Mouse (Mus musculus) lung, embryonic 15.5 days (tissue): ENCODE data around the gene Thtpa. TPM values are rescaled to one million over a fixed set of nuclear protein-coding genes. Genes with fewer than 3 reads are reported as not detected.

Source experiments
- ATAC-seq: fragments of 200-750 bp; cut with Nextera tagmentation; 2 replicates; pipeline ENCODE4 v1.8.0; 2017; ENCODE audit warnings: moderate number of reproducible peaks, borderline replicate concordance; ENCODE audit not compliant: low FRiP score, low TSS enrichment; ENCODE audit errors: extremely low read depth
- H3K27ac ChIP-seq: fragments of 300-500 bp; sonication (generic); 2 replicates; pipeline ENCODE4 v1.5.1; 2015; ENCODE audit warnings: moderate library complexity, mild to moderate bottlenecking, inconsistent platforms
- H3K27me3 ChIP-seq: fragments of 300-500 bp; sonication (generic); 2 replicates; pipeline ENCODE4 v1.6.1; 2015; ENCODE audit warnings: inconsistent platforms
- H3K36me3 ChIP-seq: fragments of 300-500 bp; sonication (generic); 2 replicates; pipeline ENCODE4 v1.6.1; 2015; ENCODE audit warnings: inconsistent platforms
- H3K4me1 ChIP-seq: fragments of 300-500 bp; sonication (generic); 2 replicates; pipeline ENCODE4 v1.6.1; 2015; ENCODE audit warnings: inconsistent platforms
- H3K4me2 ChIP-seq: fragments of 300-500 bp; sonication (generic); 2 replicates; pipeline ENCODE4 v1.6.1; 2015; ENCODE audit warnings: inconsistent platforms, mild to moderate bottlenecking, moderate library complexity
- H3K4me3 ChIP-seq: fragments of 300-500 bp; sonication (generic); 2 replicates; pipeline ENCODE4 v1.5.1; 2015; ENCODE audit warnings: mild to moderate bottlenecking, inconsistent platforms
- H3K9ac ChIP-seq: fragments of 300-500 bp; sonication (generic); 2 replicates; pipeline ENCODE4 v1.6.1; 2015; ENCODE audit warnings: inconsistent platforms
- H3K9me3 ChIP-seq: fragments of 300-500 bp; sonication (generic); 2 replicates; pipeline ENCODE4 v1.6.1; 2016; ENCODE audit warnings: inconsistent platforms
- WGBS: fragments of 180-500 bp; shearing (Covaris S2); methylation state at CpG from one replicate; pipeline ENCODE4 v1.1.7; 2015; 5-methylcytosine and 5-hydroxymethylcytosine counted together
- polyA plus RNA-seq: library from polyadenylated mRNA; unstranded; fragments of >200 nt; fragmentation: Nextera tagmentation; extraction: Ambion mirVana; gene quantifications from 2 replicates; pipeline ENCODE4 v1.2.1, GENCODE M21; 2015

Thtpa gene
- 22.0 and 22.9 TPM in 2 replicates for polyA plus RNA-seq

DNA sequence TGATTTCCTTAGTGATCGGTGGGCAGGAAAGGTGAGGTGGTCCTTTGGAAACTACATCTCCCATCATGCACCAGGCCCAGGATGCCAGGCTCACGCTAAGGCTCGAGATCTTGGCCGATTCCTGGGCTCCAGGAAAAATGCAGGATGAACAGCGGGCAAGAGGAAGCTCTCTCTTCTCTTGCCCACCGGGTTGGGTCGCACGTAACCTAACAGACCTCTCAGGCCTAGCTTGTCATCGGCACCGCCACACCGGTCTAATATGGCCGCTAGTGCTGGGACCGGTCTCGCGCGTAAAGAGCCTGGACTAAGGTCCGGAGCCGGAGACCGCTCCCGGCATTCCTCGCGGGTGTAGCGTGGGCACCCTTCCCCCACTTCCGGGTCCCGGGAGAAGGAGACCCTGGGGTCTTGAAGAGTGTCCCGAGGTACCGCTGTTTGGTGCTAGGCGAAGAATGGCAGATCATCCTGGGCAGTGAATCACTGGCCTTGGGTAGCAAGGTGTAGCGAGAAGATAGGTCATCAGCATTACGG is at the start of gene Thtpa:
TSS of gene Thtpa (plus strand) at position 81 of the 528 bp plus-strand sequence.
- Histone ChIP-seq H3K4me1 (peaks cover 35% of the 10 kb centered on the region), H3K4me2 (peak within 1 kb of the TSS; percentile 67), H3K27ac (peak within 1 kb of the TSS; percentile 73), H3K9me3 (no peaks in the 10 kb centered on the region), H3K4me3 (peak within 1 kb of the TSS; percentile 72), H3K9ac (peak within 1 kb of the TSS; percentile 66), H3K36me3 (peaks cover 3% of the 10 kb centered on the region; the same call in 1 of the 2 replicates), H3K27me3 (no peaks in the 10 kb centered on the region)
- under 1% methylated on average over 30 of the region's 30 CpGs for WGBS
- peak; percentile 72 for ATAC-seq

DNA sequence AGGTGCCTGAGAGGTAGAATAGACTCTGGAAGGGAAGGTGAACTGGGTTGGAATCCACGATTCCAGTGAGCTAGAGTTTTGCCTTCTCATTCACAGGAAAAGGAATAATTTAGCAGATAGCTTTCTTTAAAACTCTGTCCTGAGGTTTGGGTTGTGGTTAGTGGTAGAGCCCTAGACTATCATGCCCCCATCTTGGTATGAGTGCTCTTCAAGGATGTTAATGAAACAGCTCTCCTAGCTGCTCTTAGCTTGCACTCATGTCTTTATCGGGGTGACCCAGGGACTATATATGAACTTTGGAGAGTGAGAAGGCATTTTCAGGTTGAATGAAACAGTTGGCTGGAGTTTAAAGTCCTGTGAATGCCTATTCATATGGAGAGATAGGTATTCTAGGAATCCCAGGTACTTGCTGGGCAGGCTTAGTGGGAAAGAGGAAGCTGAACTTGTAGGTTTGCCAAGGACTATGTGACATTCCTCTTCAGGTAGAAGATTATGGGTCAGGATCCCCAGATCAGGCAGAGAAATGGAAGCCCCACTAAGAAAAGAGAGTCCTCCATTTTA is 46.5 kb upstream of the Thtpa start:
- no peaks in the 10 kb centered on the region for H3K9me3 ChIP-seq
- no peak for ATAC-seq
- peak overlapping the region; percentile 33; the same call in 1 of the 2 replicates for H3K27ac ChIP-seq
- H3K4me1 ChIP-seq, result no peaks in the 10 kb centered on the region
- H3K27me3 ChIP-seq, result no peaks in the 10 kb centered on the region
- no peak overlapping the region for H3K4me3 ChIP-seq
- no peak overlapping the region for H3K4me2 ChIP-seq
- no peak overlapping the region for H3K9ac ChIP-seq
- 65% methylated on average over 2 of the region's 2 CpGs for WGBS
- H3K36me3 ChIP-seq, result no peaks in the 10 kb centered on the region

DNA sequence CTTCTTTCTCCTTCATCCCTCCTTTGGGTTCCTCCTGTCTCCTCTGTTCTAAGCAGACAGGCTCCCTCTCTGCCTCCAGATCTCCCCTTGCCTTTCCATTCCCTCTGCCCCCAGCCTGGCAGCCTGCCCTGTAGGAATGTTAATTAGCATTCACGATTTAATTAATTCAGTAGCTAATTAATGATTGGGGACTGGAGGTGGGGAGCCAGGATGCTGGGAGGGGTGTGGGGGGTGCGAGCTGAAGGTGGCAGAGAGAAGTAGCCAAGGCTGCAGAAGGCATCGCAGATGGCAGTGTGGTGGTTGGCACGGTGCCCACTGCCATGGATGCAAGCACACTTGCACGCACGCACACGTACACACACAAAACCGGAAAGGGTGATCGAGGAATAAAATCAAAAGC is 42.1 kb upstream of the Thtpa start:
- H3K27me3 ChIP-seq, result no peaks in the 10 kb centered on the region
- no peaks in the 10 kb centered on the region for H3K9me3 ChIP-seq
- no peak overlapping the region for H3K27ac ChIP-seq
- H3K4me1 ChIP-seq, result no peaks in the 10 kb centered on the region
- H3K4me2 ChIP-seq, result no peak overlapping the region
- 70% methylated on average over 9 of the region's 9 CpGs for WGBS
- H3K9ac ChIP-seq, result no peak overlapping the region
- no peaks in the 10 kb centered on the region for H3K36me3 ChIP-seq
- H3K4me3 ChIP-seq, result no peak overlapping the region
- no peak for ATAC-seq

DNA sequence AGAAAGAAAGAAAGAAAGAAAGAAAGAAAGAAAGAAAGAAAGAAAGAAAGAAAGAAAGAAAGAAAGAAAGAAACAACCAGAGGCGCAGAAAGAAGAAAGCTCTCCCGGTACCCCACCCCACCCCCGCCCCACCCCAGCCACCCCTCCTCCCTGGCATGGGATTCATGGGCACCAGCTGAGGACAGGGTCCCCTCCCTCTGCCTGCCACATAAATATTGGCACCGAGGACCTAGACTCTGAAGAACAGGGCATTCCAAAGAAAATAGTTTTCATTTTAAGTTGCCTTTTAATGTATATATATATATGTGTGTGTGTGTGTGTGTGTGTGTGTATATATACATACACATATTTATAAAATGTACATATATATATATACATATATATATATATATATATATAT is 41.5 kb upstream of the Thtpa start:
- Histone ChIP-seq H3K9me3 (no peaks in the 10 kb centered on the region), H3K4me3 (no peak overlapping the region), H3K4me1 (no peaks in the 10 kb centered on the region), H3K27ac (no peak overlapping the region), H3K9ac (no peak overlapping the region), H3K4me2 (no peak overlapping the region), H3K36me3 (no peaks in the 10 kb centered on the region), H3K27me3 (no peaks in the 10 kb centered on the region)
- no peak for ATAC-seq
- WGBS, result 80% methylated on average over 4 of the region's 4 CpGs

DNA sequence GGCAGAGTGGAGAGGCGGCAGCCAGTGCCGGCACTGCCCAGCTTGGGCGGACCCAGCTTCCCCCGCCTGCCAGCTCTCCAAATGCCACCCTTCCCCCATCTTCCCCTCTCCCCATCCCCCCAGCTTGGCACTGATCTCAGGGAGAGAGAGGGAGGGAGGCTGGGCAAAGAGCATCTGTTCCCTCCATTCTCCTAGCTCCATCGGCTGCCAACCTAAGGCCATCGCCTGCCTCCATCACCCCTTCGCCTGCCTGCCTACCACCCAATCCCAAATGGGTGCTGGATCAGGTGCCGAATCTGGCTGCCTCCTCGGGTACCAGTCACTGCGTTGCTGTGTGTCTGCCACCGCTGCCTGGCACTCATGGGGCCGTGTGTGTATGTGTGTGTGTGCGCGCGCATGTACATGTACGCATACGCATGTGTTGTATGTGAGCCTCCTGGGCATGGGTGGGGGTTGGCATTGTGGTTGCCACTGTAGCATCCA is 40.8 kb upstream of the Thtpa start:
- Histone ChIP-seq H3K36me3 (no peaks in the 10 kb centered on the region), H3K4me1 (no peaks in the 10 kb centered on the region), H3K27ac (no peak overlapping the region), H3K4me3 (no peak overlapping the region), H3K4me2 (no peak overlapping the region), H3K27me3 (no peaks in the 10 kb centered on the region), H3K9me3 (no peaks in the 10 kb centered on the region), H3K9ac (no peak overlapping the region)
- 81% methylated on average over 16 of the region's 17 CpGs for WGBS
- no peak for ATAC-seq

DNA sequence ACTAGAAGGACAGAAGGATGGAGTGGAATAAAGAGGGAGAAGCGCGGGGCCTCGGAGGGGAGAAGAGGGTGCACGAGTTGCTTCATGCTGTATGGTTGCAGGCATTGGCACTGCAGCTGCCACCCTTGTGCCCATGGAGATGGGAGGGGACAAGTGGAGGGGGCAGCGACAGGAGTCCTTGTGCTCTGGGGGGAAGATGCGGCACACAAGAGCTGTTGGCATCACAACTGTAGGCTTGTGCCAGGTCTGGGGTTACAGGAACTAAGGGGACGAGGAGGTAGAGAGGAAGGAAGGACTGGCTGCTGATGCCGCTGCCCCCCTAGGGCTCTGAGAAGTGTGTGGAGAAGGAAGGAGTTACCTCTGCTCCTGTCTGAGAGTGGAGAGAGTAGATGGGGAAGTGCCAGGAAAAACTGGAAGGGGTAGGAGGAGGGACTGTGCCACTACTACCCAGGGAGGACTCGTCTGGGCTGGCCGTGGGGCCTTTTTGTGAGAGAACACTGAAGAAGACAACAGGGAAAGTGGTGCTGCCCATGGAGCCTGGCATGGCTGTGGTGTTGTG is 40.3 kb upstream of the Thtpa start:
- Histone ChIP-seq H3K36me3 (no peaks in the 10 kb centered on the region), H3K4me2 (no peak overlapping the region), H3K9ac (no peak overlapping the region), H3K27ac (no peak overlapping the region), H3K4me3 (no peak overlapping the region), H3K9me3 (no peaks in the 10 kb centered on the region), H3K27me3 (no peaks in the 10 kb centered on the region), H3K4me1 (no peaks in the 10 kb centered on the region)
- ATAC-seq, result no peak
- WGBS, result 79% methylated on average over 10 of the region's 10 CpGs

DNA sequence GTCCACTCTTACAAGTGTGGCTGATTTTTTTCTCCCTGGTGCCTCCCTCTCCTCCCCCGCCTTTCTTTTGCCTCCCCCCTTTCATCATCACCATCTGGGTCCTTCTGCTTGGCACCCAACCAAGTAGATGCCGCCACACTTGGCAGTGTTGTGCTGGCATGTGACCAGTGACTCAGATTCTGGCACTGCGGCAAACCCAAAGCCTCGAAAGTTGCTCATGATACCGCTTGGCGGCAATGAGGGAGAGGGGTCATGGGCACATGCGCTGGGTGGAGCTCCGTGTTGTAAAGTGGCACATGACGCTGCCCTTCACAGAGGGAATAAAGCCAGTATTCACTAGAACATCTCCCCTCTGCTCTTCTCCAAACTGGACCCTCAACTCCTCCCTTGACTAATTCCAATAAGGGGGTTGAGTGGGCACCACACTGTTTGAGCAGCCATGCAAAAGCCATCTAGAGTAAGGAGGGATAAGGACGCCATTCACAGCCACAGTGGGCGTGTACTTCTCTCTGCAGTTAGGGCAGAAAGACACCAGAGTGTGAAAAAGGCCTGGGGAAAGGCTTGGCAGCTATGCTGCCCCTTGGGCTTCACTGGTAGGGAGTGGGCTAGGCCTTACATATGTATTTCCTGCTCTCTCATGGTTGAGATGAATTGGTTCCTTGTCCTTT is 39.3 kb upstream of the Thtpa start:
- ATAC-seq, result no peak
- no peak overlapping the region for H3K4me3 ChIP-seq
- H3K27me3 ChIP-seq, result no peaks in the 10 kb centered on the region
- H3K27ac ChIP-seq, result no peak overlapping the region
- H3K4me2 ChIP-seq, result no peak overlapping the region
- no peaks in the 10 kb centered on the region for H3K36me3 ChIP-seq
- H3K9ac ChIP-seq, result no peak overlapping the region
- H3K4me1 ChIP-seq, result no peaks in the 10 kb centered on the region
- no peaks in the 10 kb centered on the region for H3K9me3 ChIP-seq
- WGBS, result 65% methylated on average over 11 of the region's 11 CpGs

DNA sequence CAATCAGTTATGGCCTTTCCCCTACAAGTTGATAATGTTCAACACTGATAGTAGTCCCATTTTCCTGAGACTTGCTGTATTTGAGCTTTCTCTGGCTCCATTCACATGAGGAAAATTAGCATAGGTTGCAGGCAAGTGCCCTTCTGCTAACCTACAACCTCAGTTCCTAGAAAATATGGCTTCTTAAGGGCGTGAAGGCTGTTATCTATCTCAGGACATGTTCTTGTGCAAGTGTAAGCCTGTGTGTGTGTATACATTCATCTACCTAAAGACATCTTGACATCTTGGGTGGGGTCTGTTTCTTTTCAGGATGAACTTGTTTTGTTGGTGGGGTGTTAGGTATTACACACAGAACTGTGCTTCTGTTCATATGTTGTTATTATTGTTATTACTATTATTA is 35.6 kb upstream of the Thtpa start:
- H3K4me1 ChIP-seq, result peaks cover 13% of the 10 kb centered on the region
- H3K36me3 ChIP-seq, result no peaks in the 10 kb centered on the region
- no peak overlapping the region for H3K9ac ChIP-seq
- no peaks in the 10 kb centered on the region for H3K27me3 ChIP-seq
- WGBS, result 60% methylated on average over 1 of the region's 1 CpGs
- no peak overlapping the region for H3K27ac ChIP-seq
- H3K4me3 ChIP-seq, result no peak overlapping the region
- H3K4me2 ChIP-seq, result no peak overlapping the region
- no peaks in the 10 kb centered on the region for H3K9me3 ChIP-seq
- ATAC-seq, result no peak

DNA sequence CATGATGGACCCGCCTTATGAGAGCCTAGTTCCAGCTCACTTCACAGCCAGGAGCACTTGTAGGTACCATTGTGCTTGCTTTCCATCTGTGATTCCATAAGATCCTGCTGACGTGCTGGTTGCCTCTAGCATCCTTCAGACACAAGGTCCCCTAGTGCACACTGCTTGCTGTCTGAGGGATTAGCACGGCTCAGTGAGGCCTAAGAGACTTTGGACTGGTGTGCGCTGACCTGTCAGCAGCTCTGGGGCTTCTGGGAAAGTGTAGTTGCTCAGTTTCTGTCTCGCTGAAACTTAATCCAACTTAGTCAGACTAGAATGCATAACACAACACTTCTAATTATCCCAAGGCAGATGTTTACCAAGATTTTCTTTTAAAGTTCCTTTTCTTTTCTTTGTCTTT is 34.7 kb upstream of the Thtpa start:
- ATAC-seq, result no peak
- no peaks in the 10 kb centered on the region for H3K9me3 ChIP-seq
- H3K27me3 ChIP-seq, result no peaks in the 10 kb centered on the region
- peaks cover 13% of the 10 kb centered on the region for H3K4me1 ChIP-seq
- H3K9ac ChIP-seq, result no peak overlapping the region
- no peak overlapping the region for H3K27ac ChIP-seq
- H3K36me3 ChIP-seq, result no peaks in the 10 kb centered on the region
- 73% methylated on average over 5 of the region's 5 CpGs for WGBS
- H3K4me3 ChIP-seq, result no peak overlapping the region
- H3K4me2 ChIP-seq, result no peak overlapping the region

DNA sequence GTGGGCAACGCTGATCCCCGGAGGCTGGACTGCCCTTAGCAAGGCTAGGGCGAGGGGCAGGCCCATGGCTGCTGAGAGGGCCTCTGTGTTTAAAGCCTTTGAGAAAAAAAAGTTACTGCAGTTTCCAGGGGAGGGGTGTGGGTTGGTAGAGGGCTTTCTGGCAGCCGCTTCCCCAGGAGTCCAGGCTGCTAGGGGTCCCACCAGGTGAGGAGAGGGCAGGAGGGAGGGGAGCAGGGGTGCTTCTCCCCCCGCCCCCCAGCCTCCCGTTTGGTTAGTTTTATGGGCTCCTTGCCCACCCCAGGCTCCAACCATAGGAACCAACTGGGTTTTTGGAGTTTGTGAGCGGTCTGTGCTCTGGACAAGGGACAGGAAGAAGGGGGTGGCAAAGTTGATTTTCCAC is 32.7 kb upstream of the Thtpa start:
- H3K4me2 ChIP-seq, result no peak overlapping the region
- WGBS, result 44% methylated on average over 7 of the region's 7 CpGs
- peaks cover 13% of the 10 kb centered on the region for H3K4me1 ChIP-seq
- H3K4me3 ChIP-seq, result no peak overlapping the region
- H3K9ac ChIP-seq, result no peak overlapping the region
- no peaks in the 10 kb centered on the region for H3K36me3 ChIP-seq
- H3K27ac ChIP-seq, result no peak overlapping the region
- H3K9me3 ChIP-seq, result no peaks in the 10 kb centered on the region
- no peaks in the 10 kb centered on the region for H3K27me3 ChIP-seq
- ATAC-seq, result no peak

DNA sequence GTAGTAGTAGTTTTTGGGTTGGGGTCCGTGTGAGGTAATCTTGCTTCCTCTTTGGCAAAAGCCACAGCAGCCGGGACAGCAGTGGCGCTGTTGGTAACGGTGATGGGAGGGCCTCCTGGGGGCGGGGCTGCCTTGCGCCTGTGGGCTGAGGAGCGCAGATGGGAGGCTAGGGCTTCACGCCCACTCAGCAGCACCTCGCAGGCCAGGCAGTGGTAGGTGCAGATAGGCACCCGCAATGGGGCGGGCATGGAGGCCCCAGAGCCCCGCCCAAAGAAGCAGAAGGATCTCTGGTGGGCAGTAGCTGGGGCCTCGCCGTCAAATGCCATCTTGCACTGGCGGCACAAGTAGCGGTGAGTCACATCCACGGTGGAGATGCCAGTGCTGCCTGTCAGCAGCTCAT is 32.0 kb upstream of the Thtpa start:
- H3K4me2 ChIP-seq, result peak overlapping the region; percentile 44
- H3K27ac ChIP-seq, result no peak overlapping the region
- H3K9ac ChIP-seq, result no peak overlapping the region

DNA sequence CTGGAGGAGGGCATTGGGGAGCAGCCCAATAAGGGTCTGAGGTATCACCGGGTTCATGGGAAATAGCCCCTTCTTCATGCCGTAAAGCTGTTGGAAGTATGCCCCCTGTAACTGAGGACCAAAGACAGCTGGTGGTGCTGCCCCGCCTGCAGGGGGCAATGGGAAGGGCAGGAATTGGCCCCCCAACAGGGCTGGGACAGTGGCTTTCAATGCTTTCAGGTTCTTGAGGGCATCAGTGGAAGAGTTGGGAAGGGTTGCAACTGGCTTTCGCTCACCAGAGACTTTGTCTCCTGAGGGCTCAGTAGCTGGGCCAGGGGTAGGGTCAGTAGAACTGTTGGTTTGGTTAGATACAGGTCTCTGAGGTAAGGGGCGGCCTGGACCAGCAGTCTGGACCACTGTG is 31.5 kb upstream of the Thtpa start:
- Histone ChIP-seq H3K27me3 (no peaks in the 10 kb centered on the region), H3K9ac (no peak overlapping the region), H3K4me3 (no peak overlapping the region), H3K4me2 (no peak overlapping the region), H3K4me1 (peaks cover 13% of the 10 kb centered on the region), H3K36me3 (no peaks in the 10 kb centered on the region), H3K27ac (no peak overlapping the region), H3K9me3 (no peaks in the 10 kb centered on the region)
- 79% methylated on average over 5 of the region's 5 CpGs for WGBS
- no peak for ATAC-seq

More for the DNA sequence above, 32.0 kb upstream of the Thtpa start:
- peaks cover 13% of the 10 kb centered on the region for H3K4me1 ChIP-seq
- ATAC-seq, result peak; percentile 71; the same call in 1 of the 2 replicates
- H3K36me3 ChIP-seq, result no peaks in the 10 kb centered on the region
- 20% methylated on average over 17 of the region's 17 CpGs for WGBS
- H3K27me3 ChIP-seq, result no peaks in the 10 kb centered on the region
- no peak overlapping the region for H3K4me3 ChIP-seq
- no peaks in the 10 kb centered on the region for H3K9me3 ChIP-seq
